Mouse (Mus musculus) stomach, embryonic 15.5 days (tissue): ENCODE results near the gene Gpr108. TPM values are rescaled to one million over a fixed set of nuclear protein-coding genes. Genes with fewer than 3 reads are reported as not detected.
A peak's percentile ranks its signal among the peaks of the same experiment; 100 is the strongest.

ENCODE experiments used
- ATAC-seq: fragments of 200-750 bp; cut with Nextera tagmentation; 2 replicates; pipeline ENCODE4 v1.8.0; 2017; ENCODE audit warnings: low read depth, moderate number of reproducible peaks, moderate TSS enrichment; ENCODE audit not compliant: insufficient read depth, low FRiP score
- H3K27ac ChIP-seq: fragments of 300-500 bp; sonication (generic); 2 replicates; pipeline ENCODE4 v1.5.1; 2015; ENCODE audit warnings: mild to moderate bottlenecking, inconsistent platforms
- H3K27me3 ChIP-seq: fragments of 300-500 bp; sonication (generic); replicated peaks from 2 replicates; pipeline ENCODE4 v1.6.1; 2015; ENCODE audit warnings: inconsistent platforms
- H3K36me3 ChIP-seq: fragments of 300-500 bp; sonication (generic); 2 replicates; pipeline ENCODE4 v1.6.1; 2015; ENCODE audit warnings: inconsistent platforms
- H3K4me1 ChIP-seq: fragments of 300-500 bp; sonication (generic); 2 replicates; pipeline ENCODE4 v1.6.1; 2015; ENCODE audit warnings: inconsistent platforms
- H3K4me2 ChIP-seq: fragments of 300-500 bp; sonication (generic); 2 replicates; pipeline ENCODE4 v1.6.1; 2015; ENCODE audit warnings: mild to moderate bottlenecking, inconsistent platforms
- H3K4me3 ChIP-seq: fragments of 300-500 bp; sonication (generic); replicated peaks from 2 replicates; pipeline ENCODE4 v1.5.1; 2015; ENCODE audit warnings: inconsistent platforms
- H3K9ac ChIP-seq: fragments of 300-500 bp; sonication (generic); 2 replicates; pipeline ENCODE4 v1.6.1; 2015; ENCODE audit warnings: inconsistent platforms
- H3K9me3 ChIP-seq: fragments of 300-500 bp; sonication (generic); 2 replicates; pipeline ENCODE4 v1.6.1; 2016; ENCODE audit warnings: inconsistent platforms
- WGBS: fragments of 180-500 bp; shearing (Covaris S2); methylation state at CpG from one replicate; pipeline ENCODE4 v1.1.7; 2015; 5-methylcytosine and 5-hydroxymethylcytosine counted together
- polyA plus RNA-seq: library from polyadenylated mRNA; unstranded; fragments of >200 nt; fragmentation: Nextera tagmentation; extraction: Ambion mirVana; gene quantifications from 2 replicates; pipeline ENCODE4 v1.2.1, GENCODE M21; 2015

Gene Gpr108
- polyA plus RNA-seq, 1 experiment from 2014 or later: 41.4 TPM

- Histone ChIP-seq H3K4me3 (no peak overlapping the region; the same call in 1 of the 2 replicates), H3K36me3 (peaks cover 15% of the 10 kb centered on the region; the same call in 1 of the 2 replicates), H3K9me3 (no peaks in the 10 kb centered on the region), H3K4me2 (peak overlapping the region; percentile 42), H3K27ac (no peak overlapping the region; the same call in 1 of the 2 replicates), H3K9ac (no peak overlapping the region), H3K27me3 (no peaks in the 10 kb centered on the region), H3K4me1 (peaks cover 12% of the 10 kb centered on the region)
- 28% methylated on average over 22 of the region's 22 CpGs for WGBS
- ATAC-seq: peak; percentile 86
Measured at GRCm38 (mm10) chr17:57264972-57265945, 17.0 kb upstream of the Gpr108 start.

DNA sequence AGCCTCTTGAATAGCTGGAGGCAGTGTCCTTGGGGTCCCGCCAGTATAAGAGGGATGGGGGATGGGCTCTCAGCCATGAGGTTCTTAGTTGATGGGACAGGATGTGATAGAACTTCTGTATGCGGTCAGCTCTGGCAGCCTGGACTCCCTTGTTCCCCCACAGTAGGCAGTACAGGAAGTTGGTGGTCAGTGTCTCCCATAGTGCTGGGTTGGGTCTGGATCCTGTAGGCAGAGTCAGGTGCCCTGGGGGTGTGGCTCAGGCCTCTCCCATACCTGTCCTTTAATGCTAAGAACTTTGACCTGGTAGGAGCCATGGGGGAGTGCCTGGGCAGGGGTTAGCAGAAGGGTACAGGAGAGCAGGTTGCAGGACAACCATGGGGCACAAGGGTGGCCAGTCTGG lies 15.9 kb upstream of the Gpr108 start:
- no peak overlapping the region for H3K27ac ChIP-seq
- no peak overlapping the region for H3K4me3 ChIP-seq
- no peaks in the 10 kb centered on the region for H3K27me3 ChIP-seq
- no peaks in the 10 kb centered on the region for H3K9me3 ChIP-seq
- H3K36me3 ChIP-seq: peaks cover 25% of the 10 kb centered on the region; the same call in 1 of the 2 replicates
- ATAC-seq: 0 out of 2 replicates have a peak, but pooled peaks have one; percentile 25
- H3K4me2 ChIP-seq: no peak overlapping the region
- 64% methylated on average over 2 of the region's 2 CpGs for WGBS
- no peak overlapping the region for H3K9ac ChIP-seq
- H3K4me1 ChIP-seq: peaks cover 12% of the 10 kb centered on the region

DNA sequence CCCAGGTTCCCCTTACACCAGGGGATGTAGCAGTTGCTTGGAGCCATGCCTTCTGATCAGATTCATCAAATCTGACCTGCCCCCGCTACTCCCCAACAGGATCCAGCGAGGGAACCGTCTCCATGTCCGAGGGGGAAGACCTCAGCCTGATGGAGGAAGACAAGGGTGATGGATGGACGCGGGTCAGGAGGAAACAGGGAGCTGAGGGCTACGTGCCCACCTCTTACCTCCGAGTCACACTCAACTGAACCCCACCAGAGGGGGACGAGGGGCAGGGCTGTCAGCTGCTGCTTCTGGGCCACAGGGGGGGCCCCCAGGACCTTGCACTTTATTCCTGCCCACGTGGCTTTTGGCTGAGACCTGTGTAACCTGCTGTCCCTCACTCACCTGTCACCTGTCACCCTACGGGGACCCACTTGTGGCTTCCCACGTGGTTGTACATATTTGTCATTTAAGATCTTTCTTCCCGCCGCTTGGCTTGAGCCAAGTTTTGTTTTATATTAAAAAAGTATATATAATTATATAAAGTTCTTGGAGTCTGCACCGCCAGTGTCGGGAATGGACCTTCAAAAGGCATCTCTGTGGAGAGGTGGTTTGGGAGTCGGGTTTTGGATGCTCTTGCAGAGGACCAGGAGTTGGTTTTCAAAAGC lies 14.8 kb upstream of the Gpr108 start:
- peaks cover 12% of the 10 kb centered on the region for H3K4me1 ChIP-seq
- no peak overlapping the region for H3K9ac ChIP-seq
- ATAC-seq: no peak
- H3K9me3 ChIP-seq: no peaks in the 10 kb centered on the region
- no peaks in the 10 kb centered on the region for H3K27me3 ChIP-seq
- no peak overlapping the region for H3K4me2 ChIP-seq
- 88% methylated on average over 17 of the region's 17 CpGs for WGBS
- H3K4me3 ChIP-seq: no peak overlapping the region
- H3K36me3 ChIP-seq: peaks cover 31% of the 10 kb centered on the region; the same call in 1 of the 2 replicates
- H3K27ac ChIP-seq: no peak overlapping the region

DNA sequence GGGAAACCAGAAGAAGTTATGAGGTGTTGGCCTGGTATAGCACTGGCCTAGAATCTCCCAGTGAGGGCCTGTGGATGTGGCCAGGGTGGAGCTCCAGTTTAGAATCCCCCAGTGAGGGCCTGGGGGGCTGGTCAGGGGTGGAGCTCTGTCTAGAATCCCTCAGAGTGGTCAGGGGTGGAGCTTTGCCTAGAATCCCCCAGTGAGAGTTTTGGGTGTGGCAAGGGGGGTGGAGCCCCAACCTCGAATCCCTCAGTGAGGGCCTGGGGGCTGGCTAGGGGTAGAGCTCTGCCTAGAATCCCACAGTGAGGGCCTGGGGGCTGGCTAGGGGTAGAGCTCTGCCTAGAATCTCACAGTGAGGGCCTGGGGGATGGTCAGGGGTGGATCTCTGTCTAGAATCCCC lies 13.6 kb upstream of the Gpr108 start:
- Histone ChIP-seq H3K9ac (no peak overlapping the region), H3K36me3 (peaks cover 39% of the 10 kb centered on the region)
- WGBS: 21% methylated on average over 1 of the region's 1 CpGs

DNA sequence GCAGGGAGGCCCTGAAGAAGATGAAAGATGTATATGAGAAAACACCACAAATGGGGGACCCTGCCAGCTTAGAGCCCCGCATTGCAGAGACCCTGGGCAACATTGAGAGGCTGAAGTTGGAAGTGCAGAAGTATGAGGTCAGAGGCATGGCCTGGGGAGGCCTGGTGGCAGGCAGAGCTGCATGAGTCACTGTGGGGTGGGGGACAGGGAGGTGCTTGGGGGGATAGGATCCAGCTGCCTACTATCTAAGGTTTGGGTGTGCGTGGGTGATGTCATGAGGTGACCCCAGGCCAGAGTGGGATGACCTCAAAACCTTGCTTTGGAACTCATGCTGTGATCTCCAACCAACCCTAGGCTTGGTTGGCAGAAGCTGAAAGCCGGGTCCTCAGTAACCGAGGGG lies 13.0 kb upstream of the Gpr108 start:
- 81% methylated on average over 4 of the region's 4 CpGs for WGBS
- H3K36me3 ChIP-seq: peaks cover 42% of the 10 kb centered on the region
- no peaks in the 10 kb centered on the region for H3K9me3 ChIP-seq
- no peak for ATAC-seq
- H3K4me2 ChIP-seq: no peak overlapping the region
- H3K4me1 ChIP-seq: peaks cover 12% of the 10 kb centered on the region
- H3K27me3 ChIP-seq: no peaks in the 10 kb centered on the region
- no peak overlapping the region for H3K27ac ChIP-seq
- no peak overlapping the region for H3K9ac ChIP-seq
- H3K4me3 ChIP-seq: no peak overlapping the region

More for the DNA sequence above, 13.6 kb upstream of the Gpr108 start:
- H3K4me3 ChIP-seq: no peak overlapping the region
- H3K9me3 ChIP-seq: no peaks in the 10 kb centered on the region
- no peaks in the 10 kb centered on the region for H3K27me3 ChIP-seq
- peaks cover 12% of the 10 kb centered on the region for H3K4me1 ChIP-seq
- ATAC-seq: no peak
- H3K4me2 ChIP-seq: no peak overlapping the region
- H3K27ac ChIP-seq: no peak overlapping the region

DNA sequence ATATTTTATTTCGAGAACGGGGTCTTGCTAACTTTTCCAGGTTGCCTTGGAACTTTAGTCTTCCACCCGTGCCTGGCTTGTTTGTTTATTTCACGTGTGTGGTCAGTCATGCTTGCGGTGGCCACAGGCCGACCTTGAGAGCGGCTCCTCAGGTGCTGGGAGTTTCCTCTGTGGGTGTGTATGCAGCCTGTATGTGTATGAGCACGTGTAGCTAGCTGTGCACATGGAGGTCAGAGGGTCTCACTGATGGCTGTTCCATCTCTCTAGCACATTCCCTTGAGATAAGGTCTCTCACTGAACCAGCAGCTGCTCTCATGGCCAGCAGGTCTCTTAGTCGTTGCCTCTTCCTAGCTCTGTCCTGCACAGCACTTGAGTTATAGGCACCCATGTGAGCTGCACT lies 12.1 kb upstream of the Gpr108 start:
- Histone ChIP-seq H3K27ac (no peak overlapping the region), H3K9ac (no peak overlapping the region), H3K4me1 (peaks cover 9% of the 10 kb centered on the region), H3K4me3 (no peak overlapping the region), H3K4me2 (no peak overlapping the region), H3K27me3 (no peaks in the 10 kb centered on the region), H3K36me3 (peaks cover 45% of the 10 kb centered on the region), H3K9me3 (no peaks in the 10 kb centered on the region)
- ATAC-seq: no peak
- 87% methylated on average over 9 of the region's 9 CpGs for WGBS

- WGBS: 87% methylated on average over 8 of the region's 8 CpGs
- no peak for ATAC-seq
- peaks cover 4% of the 10 kb centered on the region for H3K4me1 ChIP-seq
- H3K27me3 ChIP-seq: no peaks in the 10 kb centered on the region
- peaks cover 51% of the 10 kb centered on the region for H3K36me3 ChIP-seq
- H3K4me3 ChIP-seq: no peak overlapping the region
- no peak overlapping the region for H3K4me2 ChIP-seq
- H3K9me3 ChIP-seq: no peaks in the 10 kb centered on the region
- no peak overlapping the region for H3K9ac ChIP-seq
- H3K27ac ChIP-seq: no peak overlapping the region
Measured at GRCm38 (mm10) chr17:57259742-57260141, 11.5 kb upstream of the Gpr108 start.

GRCm38 (mm10) chr17:57258191-57258590 lies 9.9 kb upstream of the Gpr108 start:
- H3K9me3 ChIP-seq: no peaks in the 10 kb centered on the region
- WGBS: 95% methylated on average over 3 of the region's 3 CpGs
- no peak for ATAC-seq
- H3K27ac ChIP-seq: no peak overlapping the region
- no peak overlapping the region for H3K4me3 ChIP-seq
- H3K36me3 ChIP-seq: peaks cover 59% of the 10 kb centered on the region
- H3K27me3 ChIP-seq: no peaks in the 10 kb centered on the region
- H3K9ac ChIP-seq: no peak overlapping the region
- no peaks in the 10 kb centered on the region for H3K4me1 ChIP-seq
- no peak overlapping the region for H3K4me2 ChIP-seq

DNA sequence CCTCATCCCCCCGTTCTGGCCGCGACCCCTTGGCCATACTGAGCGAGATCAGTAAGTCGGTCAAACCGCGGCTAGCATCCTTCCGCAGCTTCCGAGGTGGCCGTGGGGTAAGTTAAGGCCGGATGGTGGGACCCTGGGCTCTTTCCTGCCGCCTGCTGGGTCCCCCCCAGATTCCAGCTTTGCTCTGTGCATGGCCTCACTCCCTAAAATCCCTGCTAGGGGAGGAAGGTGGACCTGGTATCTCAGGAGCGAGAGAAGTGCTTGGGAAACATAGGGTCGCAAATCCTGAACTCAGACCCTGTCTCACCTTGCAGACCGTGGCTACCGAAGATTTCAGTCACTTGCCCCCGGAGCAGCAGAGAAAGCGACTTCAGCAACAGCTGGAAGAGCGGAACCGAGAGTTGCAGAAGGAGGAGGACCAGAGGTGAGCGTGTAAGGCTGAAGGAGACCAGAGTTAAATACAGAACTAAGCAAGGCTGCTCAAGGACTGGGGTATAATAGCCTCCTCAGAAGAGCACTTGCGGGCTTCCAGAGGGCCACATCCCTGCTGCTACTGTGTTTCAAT lies 8.8 kb upstream of the Gpr108 start:
- no peak overlapping the region for H3K4me2 ChIP-seq
- no peaks in the 10 kb centered on the region for H3K4me1 ChIP-seq
- no peak overlapping the region for H3K27ac ChIP-seq
- no peak overlapping the region for H3K4me3 ChIP-seq
- H3K27me3 ChIP-seq: no peaks in the 10 kb centered on the region
- no peak overlapping the region for H3K9ac ChIP-seq
- WGBS: 91% methylated on average over 22 of the region's 22 CpGs
- ATAC-seq: no peak
- no peaks in the 10 kb centered on the region for H3K9me3 ChIP-seq
- H3K36me3 ChIP-seq: peaks cover 60% of the 10 kb centered on the region

GRCm38 (mm10) chr17:57255354-57255753 lies 7.1 kb upstream of the Gpr108 start:
- Histone ChIP-seq H3K4me2 (no peak overlapping the region), H3K9ac (no peak overlapping the region), H3K27me3 (no peaks in the 10 kb centered on the region), H3K9me3 (no peaks in the 10 kb centered on the region), H3K4me1 (peaks cover 8% of the 10 kb centered on the region; the same call in 1 of the 2 replicates), H3K36me3 (peaks cover 46% of the 10 kb centered on the region), H3K4me3 (no peak overlapping the region), H3K27ac (no peak overlapping the region)
- no peak for ATAC-seq
- WGBS: 93% methylated on average over 14 of the region's 14 CpGs

DNA sequence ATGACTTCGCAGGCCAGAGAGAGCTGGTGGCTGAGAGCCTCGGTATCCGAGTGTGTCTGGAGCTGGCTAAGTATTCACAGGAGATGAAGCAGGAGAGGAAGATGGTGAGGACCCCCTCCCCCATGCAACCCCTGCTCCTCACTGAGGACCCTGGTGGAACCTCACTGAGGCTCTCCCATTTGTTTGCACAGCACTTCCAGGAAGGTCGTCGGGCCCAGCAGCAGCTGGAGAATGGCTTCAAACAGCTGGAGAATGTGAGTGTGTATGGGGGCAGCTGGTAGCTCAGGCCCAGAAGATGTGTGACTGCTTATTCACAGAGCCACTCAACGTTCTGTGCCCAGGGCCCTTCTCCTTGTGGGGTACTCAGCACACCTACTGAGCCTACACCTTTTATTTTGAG lies 5.1 kb upstream of the Gpr108 start:
- 59% methylated on average over 6 of the region's 6 CpGs for WGBS
- no peak for ATAC-seq
- Histone ChIP-seq H3K4me3 (no peak overlapping the region), H3K4me2 (no peak overlapping the region), H3K9ac (no peak overlapping the region), H3K9me3 (no peaks in the 10 kb centered on the region), H3K36me3 (peaks cover 30% of the 10 kb centered on the region), H3K27me3 (no peaks in the 10 kb centered on the region), H3K27ac (no peak overlapping the region), H3K4me1 (peaks cover 15% of the 10 kb centered on the region)

- Histone ChIP-seq H3K36me3 (peaks cover 19% of the 10 kb centered on the region; the same call in 1 of the 2 replicates), H3K27ac (no peak overlapping the region), H3K27me3 (no peaks in the 10 kb centered on the region), H3K9ac (no peak overlapping the region), H3K4me3 (peak overlapping the region; percentile 87; the same call in 1 of the 2 replicates), H3K9me3 (no peaks in the 10 kb centered on the region), H3K4me2 (peak overlapping the region; percentile 91; the same call in 1 of the 2 replicates), H3K4me1 (peaks cover 20% of the 10 kb centered on the region)
- WGBS: 92% methylated on average over 3 of the region's 3 CpGs
- ATAC-seq: no peak
Measured at GRCm38 (mm10) chr17:57251431-57251830, 3.2 kb upstream of the Gpr108 start.
